In the genomic region with DNA sequence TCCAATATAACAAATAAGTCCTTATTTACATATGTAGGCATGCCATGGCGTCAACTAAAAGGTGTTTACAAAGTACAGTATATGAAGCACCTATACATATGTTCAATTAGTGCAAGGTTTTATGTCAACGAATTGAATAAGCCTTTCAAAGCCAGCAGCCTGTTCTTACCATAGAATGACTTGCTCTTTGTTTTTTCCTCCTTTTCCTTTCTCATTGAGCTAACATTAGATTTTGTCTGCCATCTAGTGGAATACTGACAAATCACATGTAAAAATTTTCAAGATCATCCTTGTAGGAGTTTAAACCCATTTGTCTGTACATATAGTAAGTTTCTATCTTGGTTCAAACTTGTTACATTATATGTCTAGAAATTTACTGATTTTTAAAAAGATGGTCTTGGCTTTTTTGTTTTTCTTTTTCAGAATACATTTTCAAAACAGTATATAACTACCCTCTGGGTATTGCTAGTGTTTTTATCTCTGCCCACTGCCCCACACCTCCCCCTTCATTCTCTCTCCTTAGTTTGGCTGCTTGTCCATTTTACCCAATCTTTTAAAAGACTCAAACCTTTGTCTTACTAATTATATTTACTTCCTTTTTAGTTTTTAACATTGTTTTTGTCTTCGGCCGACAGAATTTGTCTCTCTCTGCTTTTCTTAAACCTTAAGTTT, we compare ENCODE assay signal across 9 mouse cellular contexts.
DNase-seq lines count a peak whose midpoint lies in the region; ATAC-seq and TF ChIP-seq lines count a peak whose summit lies in the region.
"Had no signal": no experiment of that assay in that cellular context is flagged by ENCODE, and none has a peak within 500 bp of the region (broad histone marks: within the 10 kb centered on the region; RNA-seq: fewer than 3 reads in every experiment).

No protein-coding gene starts in this region.

- intact Hi-C loops in left cerebral cortex, adult 2 months (cut with DNase I), result loop anchor here (5.0 kb wide), 3 partner anchors 194 to 829 kb away; partner anchors contain the start of gene Sema3c
- intact Hi-C loops in left cerebral cortex, postnatal 36 days (cut with DNase I), result loop anchor here (5.0 kb wide), 2 partner anchors 194 to 829 kb away; partner anchors contain the start of gene Sema3c

- H3K4me2 ChIP-seq in forebrain, embryonic 15.5 days (replicated peaks), result no peak overlapping the region
- H3K4me2 ChIP-seq in midbrain, embryonic 16.5 days (ENCODE audit: low read length), result no peak overlapping the region
- H3K4me2 ChIP-seq: limb, embryonic 15.5 days had no signal

- H3K4me3 ChIP-seq in left cerebral cortex, adult 2 months, result no peak overlapping the region
- no peak overlapping the region for H3K4me3 ChIP-seq in forebrain, embryonic 15.5 days
- H3K4me3 ChIP-seq in midbrain, embryonic 16.5 days (ENCODE audit: low read depth, low read length), result no peak overlapping the region
- no peak overlapping the region for H3K4me3 ChIP-seq in heart, embryonic 10.5 days
- H3K4me3 ChIP-seq: limb, embryonic 15.5 days had no signal

- DNase-seq in left cerebral cortex, adult 2 months (ENCODE audit: extremely low spot score in 1 of 2, low spot score in 2 of 2), result no peak
- no peak for DNase-seq in left cerebral cortex, postnatal 36 days (ENCODE audit: low spot score in 2 of 2)
- peak; percentile 31 for DNase-seq in Patski (ENCODE audit: low read depth, low spot score)
- DNase-seq in heart, embryonic 10.5 days (ENCODE audit: low spot score), result no peak
- DNase-seq in cerebellum, postnatal 25 days, result no peak
- no peak for DNase-seq in cerebellum, postnatal 36 days

- in situ Hi-C loops in Patski (cut with MboI; ENCODE audit: low pct_unique_long_range_greater_than_20kb), result loop anchor here (10.0 to 25.0 kb wide), 3 partner anchors 179 to 471 kb away; no protein-coding TSS in a partner anchor

- H3K9ac ChIP-seq in forebrain, embryonic 15.5 days (replicated peaks), result no peak overlapping the region
- no peak overlapping the region for H3K9ac ChIP-seq in midbrain, embryonic 16.5 days (ENCODE audit: low read depth, low read length)
- H3K9ac ChIP-seq: limb, embryonic 15.5 days had no signal

- POLR2A ChIA-PET in Patski (lab: Charles Lee), result interaction anchor here (0.7 kb wide), 1 partner anchor 117 kb away, joined by 4 read pairs; no protein-coding TSS in a partner anchor

- no peak overlapping the region for H3K27ac ChIP-seq in left cerebral cortex, adult 2 months
- H3K27ac ChIP-seq in forebrain, embryonic 15.5 days (replicated peaks), result no peak overlapping the region
- no peak overlapping the region for H3K27ac ChIP-seq in midbrain, embryonic 16.5 days (ENCODE audit: low read length)
- H3K27ac ChIP-seq in heart, embryonic 10.5 days, result no peak overlapping the region
- H3K27ac ChIP-seq: limb, embryonic 15.5 days had no signal

- no peaks in the 10 kb centered on the region for H3K27me3 ChIP-seq in Patski
- H3K27me3 ChIP-seq in forebrain, embryonic 15.5 days, result no peaks in the 10 kb centered on the region
- H3K27me3 ChIP-seq in midbrain, embryonic 16.5 days (ENCODE audit: control insufficient read depth, insufficient read depth, low read depth, low read length), result no peaks in the 10 kb centered on the region
- H3K27me3 ChIP-seq in heart, embryonic 10.5 days (ENCODE audit: insufficient read depth, poor library complexity, severe bottlenecking), result no peaks in the 10 kb centered on the region
- H3K27me3 ChIP-seq: limb, embryonic 15.5 days had no signal

- peak; percentile 75 for TF ChIP-seq CTCF in left cerebral cortex, adult 2 months (IDR thresholded peaks at IDR 0.05)
- TF ChIP-seq CTCF in Patski (IDR thresholded peaks at IDR 0.05), result peak; percentile 43

- no peaks in the 10 kb centered on the region for H3K36me3 ChIP-seq in forebrain, embryonic 15.5 days
- H3K36me3 ChIP-seq in midbrain, embryonic 16.5 days (ENCODE audit: control insufficient read depth, insufficient read depth, low read length), result no peaks in the 10 kb centered on the region
- H3K36me3 ChIP-seq in heart, embryonic 10.5 days, result no peaks in the 10 kb centered on the region
- H3K36me3 ChIP-seq: limb, embryonic 15.5 days had no signal

- no peaks in the 10 kb centered on the region for H3K9me3 ChIP-seq in forebrain, embryonic 15.5 days
- H3K9me3 ChIP-seq in midbrain, embryonic 16.5 days (replicated peaks; ENCODE audit: control insufficient read depth, low read length, poor library complexity, severe bottlenecking), result no peaks in the 10 kb centered on the region
- H3K9me3 ChIP-seq in heart, embryonic 10.5 days, result no peaks in the 10 kb centered on the region
- H3K9me3 ChIP-seq: limb, embryonic 15.5 days had no signal

- CTCF ChIA-PET in Patski (lab: Charles Lee), result interaction anchor here (0.7 to 3.9 kb wide), 9 partner anchors 16 to 871 kb away, joined by 3 to 28 read pairs (median 4); no protein-coding TSS in a partner anchor

- ATAC-seq in Patski, result peak; percentile 71
- ATAC-seq in forebrain, embryonic 15.5 days (replicated peaks), result peak; percentile 83
- peak; percentile 86 for ATAC-seq in midbrain, embryonic 16.5 days

- 51% methylated on average over 4 of the region's 4 CpGs for WGBS in forebrain, embryonic 15.5 days
- 63% methylated on average over 4 of the region's 4 CpGs for WGBS in midbrain, embryonic 16.5 days
- WGBS in heart, embryonic 10.5 days, result 64% methylated on average over 4 of the region's 4 CpGs

- H3K4me1 ChIP-seq in forebrain, embryonic 15.5 days, result no peaks in the 10 kb centered on the region
- H3K4me1 ChIP-seq in midbrain, embryonic 16.5 days (ENCODE audit: control insufficient read depth, insufficient read depth, low read length), result no peaks in the 10 kb centered on the region
- H3K4me1 ChIP-seq in heart, embryonic 10.5 days, result no peaks in the 10 kb centered on the region
- H3K4me1 ChIP-seq: limb, embryonic 15.5 days had no signal
